Mouse (Mus musculus): ENCODE measurements at regions not wholly inside any gene's neighbourhood (a gene's known extent, or its start where the extent isn't known, plus 50 kb on each side); places are given as distances from the start of the nearest gene placed in this dataset.

DNA sequence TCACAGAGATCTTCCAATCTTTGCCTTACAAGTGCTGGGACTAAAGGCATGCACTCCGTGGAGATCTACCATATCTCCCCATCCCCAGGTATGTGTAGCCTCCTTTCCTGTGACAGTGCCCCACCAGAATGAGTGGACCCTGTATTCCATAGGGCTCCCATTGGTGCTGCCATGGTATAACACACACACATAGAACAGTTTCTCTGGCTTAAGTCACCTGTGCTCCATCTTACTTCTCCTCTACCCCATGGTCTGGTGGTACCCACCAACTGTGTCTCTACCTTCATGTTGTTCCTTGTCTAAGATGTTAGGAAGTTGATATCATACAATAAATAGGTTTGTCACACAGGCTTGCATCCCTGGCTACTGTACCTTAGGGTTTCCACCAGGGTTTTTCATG, 133.1 kb downstream of the Dhx15 start:
- no peak overlapping the region for H3K4me3 ChIP-seq (replicated peaks; ENCODE audit: low read length)
- H3K4me2 ChIP-seq (ENCODE audit: low read length) = no peak overlapping the region
- H3K4me1 ChIP-seq (replicated peaks; ENCODE audit: control insufficient read depth, insufficient read depth, low read length) = no peaks in the 10 kb centered on the region
- H3K36me3 ChIP-seq (ENCODE audit: control insufficient read depth, insufficient read depth) = no peaks in the 10 kb centered on the region
- ATAC-seq = no peak
- H3K9ac ChIP-seq (replicated peaks; ENCODE audit: low read depth, low read length) = no peak overlapping the region
- no peaks in the 10 kb centered on the region for H3K9me3 ChIP-seq (ENCODE audit: control insufficient read depth, low read length)
- no peak overlapping the region for H3K27ac ChIP-seq (ENCODE audit: low read length)
- no peaks in the 10 kb centered on the region for H3K27me3 ChIP-seq (replicated peaks; ENCODE audit: control insufficient read depth, insufficient read depth, low read length)
- WGBS = 88% methylated on average over 1 of the region's 1 CpGs

DNA sequence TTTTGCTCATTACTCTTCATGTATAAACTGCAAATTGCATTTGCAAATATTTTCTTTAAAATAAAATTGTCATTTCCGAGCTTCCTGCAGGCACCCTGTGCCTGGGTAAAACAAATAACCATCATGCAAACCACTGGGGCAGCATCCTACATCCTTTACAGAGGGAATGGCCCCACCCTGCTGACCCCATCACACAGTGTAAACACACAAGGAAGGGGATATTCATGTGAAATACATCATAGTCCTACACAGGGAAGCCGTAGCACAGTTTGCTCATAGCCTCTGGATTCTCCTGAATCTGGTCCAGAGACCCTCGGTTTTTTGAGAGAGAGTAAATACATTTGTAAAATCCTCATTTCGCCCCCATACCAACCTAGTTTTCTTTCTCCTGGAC, 138.2 kb downstream of the Dhx15 start:
- Histone ChIP-seq H3K4me2 (ENCODE audit: low read length) (no peak overlapping the region), H3K4me1 (replicated peaks; ENCODE audit: control insufficient read depth, insufficient read depth, low read length) (peaks cover 4% of the 10 kb centered on the region; the same call in 1 of the 2 replicates), H3K27ac (ENCODE audit: low read length) (no peak overlapping the region), H3K27me3 (replicated peaks; ENCODE audit: control insufficient read depth, insufficient read depth, low read length) (no peaks in the 10 kb centered on the region), H3K36me3 (ENCODE audit: control insufficient read depth, insufficient read depth) (no peaks in the 10 kb centered on the region), H3K9ac (replicated peaks; ENCODE audit: low read depth, low read length) (no peak overlapping the region), H3K9me3 (ENCODE audit: control insufficient read depth, low read length) (no peaks in the 10 kb centered on the region), H3K4me3 (replicated peaks; ENCODE audit: low read length) (no peak overlapping the region)
- ATAC-seq = peak; percentile 27; the same call in 1 of the 2 replicates
- 69% methylated on average over 4 of the region's 4 CpGs for WGBS

DNA sequence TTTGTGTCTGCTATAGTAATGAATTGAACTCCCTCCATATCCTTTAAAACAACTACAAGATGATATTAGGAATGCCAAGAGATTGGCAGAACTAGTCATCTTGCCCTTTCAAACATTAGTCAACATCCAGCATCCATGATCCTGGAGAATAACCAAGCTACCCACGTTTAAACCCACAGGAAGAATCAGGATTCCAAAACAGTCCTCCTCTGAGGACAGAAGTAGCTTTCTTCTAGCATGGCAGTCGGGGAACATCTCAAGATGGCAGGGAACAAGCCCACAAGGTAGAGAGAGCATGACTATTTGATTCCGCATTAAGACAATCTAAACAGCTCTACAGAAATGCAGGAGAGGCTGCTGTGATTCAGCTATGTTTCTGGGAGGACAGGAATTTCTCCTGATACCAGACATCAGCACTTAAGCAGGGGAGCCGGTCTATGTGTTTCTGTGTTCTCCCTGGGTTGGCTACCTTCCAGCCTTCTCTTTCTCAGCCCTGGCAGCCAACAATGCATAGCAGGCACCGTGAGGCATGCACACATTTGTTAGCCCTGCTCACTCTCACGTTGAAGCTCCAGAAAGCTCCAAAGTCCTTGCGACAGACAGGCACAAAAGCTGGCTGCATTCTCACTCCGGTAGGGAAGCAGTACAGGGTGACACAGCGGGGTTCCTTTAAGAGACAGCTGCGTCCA, 138.8 kb downstream of the Dhx15 start:
- Histone ChIP-seq H3K4me1 (replicated peaks; ENCODE audit: control insufficient read depth, insufficient read depth, low read length) (peaks cover 4% of the 10 kb centered on the region; the same call in 1 of the 2 replicates), H3K9me3 (ENCODE audit: control insufficient read depth, low read length) (no peaks in the 10 kb centered on the region), H3K27me3 (replicated peaks; ENCODE audit: control insufficient read depth, insufficient read depth, low read length) (no peaks in the 10 kb centered on the region), H3K4me2 (ENCODE audit: low read length) (no peak overlapping the region), H3K27ac (ENCODE audit: low read length) (no peak overlapping the region), H3K9ac (replicated peaks; ENCODE audit: low read depth, low read length) (no peak overlapping the region; the same call in 1 of the 2 replicates), H3K4me3 (replicated peaks; ENCODE audit: low read length) (no peak overlapping the region), H3K36me3 (ENCODE audit: control insufficient read depth, insufficient read depth) (no peaks in the 10 kb centered on the region)
- 31% methylated on average over 10 of the region's 10 CpGs for WGBS
- ATAC-seq = peak; percentile 90

DNA sequence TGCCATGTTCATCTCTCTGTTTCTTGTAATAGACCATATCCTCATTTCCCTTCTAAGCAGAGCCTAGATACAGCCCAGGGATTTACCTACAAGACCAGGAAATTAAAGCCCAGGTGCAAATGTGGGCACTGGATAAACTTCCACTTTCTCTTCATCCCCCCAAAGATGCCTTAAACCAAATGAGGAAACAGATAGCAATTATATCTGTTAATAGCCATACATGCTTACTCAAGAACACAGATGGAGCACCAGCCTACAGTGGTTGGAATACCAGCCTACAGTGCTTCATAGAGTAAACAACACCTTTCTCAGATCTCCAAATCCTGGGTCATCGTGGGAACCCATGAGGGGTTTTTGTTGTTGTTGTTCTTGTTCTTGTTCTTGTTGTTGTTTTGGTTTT, 141.5 kb downstream of the Dhx15 start:
- ATAC-seq = no peak
- Histone ChIP-seq H3K9ac (replicated peaks; ENCODE audit: low read depth, low read length) (no peak overlapping the region), H3K27me3 (replicated peaks; ENCODE audit: control insufficient read depth, insufficient read depth, low read length) (no peaks in the 10 kb centered on the region), H3K4me3 (replicated peaks; ENCODE audit: low read length) (no peak overlapping the region), H3K4me2 (ENCODE audit: low read length) (no peak overlapping the region), H3K27ac (ENCODE audit: low read length) (no peak overlapping the region), H3K9me3 (ENCODE audit: control insufficient read depth, low read length) (no peaks in the 10 kb centered on the region), H3K4me1 (replicated peaks; ENCODE audit: control insufficient read depth, insufficient read depth, low read length) (peaks cover 4% of the 10 kb centered on the region; the same call in 1 of the 2 replicates), H3K36me3 (ENCODE audit: control insufficient read depth, insufficient read depth) (no peaks in the 10 kb centered on the region)
- 100% methylated on average over 1 of the region's 1 CpGs for WGBS

DNA sequence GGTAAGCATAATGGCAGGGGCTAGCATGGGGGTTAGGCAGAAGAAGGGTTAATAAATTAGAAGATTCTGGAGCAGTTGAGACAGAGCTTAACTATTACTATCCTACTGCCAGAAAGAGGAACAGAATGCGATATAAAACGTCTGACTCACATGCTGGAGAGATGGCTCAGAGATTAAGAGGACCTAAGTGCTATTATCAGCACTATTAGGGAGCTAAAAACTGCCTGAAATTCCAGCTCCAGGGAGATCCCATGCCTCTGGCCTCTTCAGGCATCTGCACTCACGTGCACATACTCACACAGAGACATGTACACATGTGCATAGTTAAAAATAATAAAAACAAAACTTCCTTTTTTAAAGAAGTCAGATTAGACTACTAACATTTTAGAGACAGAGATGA, 143.6 kb downstream of the Dhx15 start:
- ATAC-seq = no peak
- Histone ChIP-seq H3K27me3 (replicated peaks; ENCODE audit: control insufficient read depth, insufficient read depth, low read length) (no peaks in the 10 kb centered on the region), H3K4me2 (ENCODE audit: low read length) (no peak overlapping the region), H3K4me1 (replicated peaks; ENCODE audit: control insufficient read depth, insufficient read depth, low read length) (no peaks in the 10 kb centered on the region), H3K27ac (ENCODE audit: low read length) (no peak overlapping the region), H3K36me3 (ENCODE audit: control insufficient read depth, insufficient read depth) (no peaks in the 10 kb centered on the region), H3K4me3 (replicated peaks; ENCODE audit: low read length) (no peak overlapping the region), H3K9ac (replicated peaks; ENCODE audit: low read depth, low read length) (no peak overlapping the region), H3K9me3 (ENCODE audit: control insufficient read depth, low read length) (no peaks in the 10 kb centered on the region)
- WGBS = 76% methylated on average over 3 of the region's 3 CpGs

DNA sequence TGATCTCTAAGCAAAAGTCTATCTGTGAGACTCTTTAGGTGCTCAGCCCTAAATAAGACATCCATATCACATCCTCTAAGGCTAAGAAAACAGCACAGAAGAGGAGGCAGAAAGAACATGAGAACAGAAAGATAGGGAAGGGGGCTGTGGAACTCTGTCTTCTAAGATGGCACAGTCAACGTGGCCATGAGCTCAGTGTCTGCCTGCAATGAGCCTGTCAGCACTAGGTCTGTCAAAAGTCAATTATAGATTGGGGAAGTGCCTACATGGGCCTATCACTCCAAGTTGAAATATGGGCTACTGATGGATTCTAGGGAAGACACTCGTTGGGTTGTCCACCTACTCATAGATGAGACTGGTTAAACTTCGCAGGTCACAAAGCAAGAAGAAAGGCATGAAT, 146.2 kb downstream of the Dhx15 start:
- Histone ChIP-seq H3K9me3 (ENCODE audit: control insufficient read depth, low read length) (no peaks in the 10 kb centered on the region), H3K4me3 (replicated peaks; ENCODE audit: low read length) (no peak overlapping the region), H3K36me3 (ENCODE audit: control insufficient read depth, insufficient read depth) (no peaks in the 10 kb centered on the region), H3K27ac (ENCODE audit: low read length) (no peak overlapping the region), H3K4me2 (ENCODE audit: low read length) (no peak overlapping the region), H3K27me3 (replicated peaks; ENCODE audit: control insufficient read depth, insufficient read depth, low read length) (no peaks in the 10 kb centered on the region), H3K9ac (replicated peaks; ENCODE audit: low read depth, low read length) (no peak overlapping the region), H3K4me1 (replicated peaks; ENCODE audit: control insufficient read depth, insufficient read depth, low read length) (0 out of 2 replicates have a peak, but pooled peaks cover 3% of the 10 kb centered on the region)
- WGBS = 88% methylated on average over 3 of the region's 3 CpGs
- no peak for ATAC-seq

DNA sequence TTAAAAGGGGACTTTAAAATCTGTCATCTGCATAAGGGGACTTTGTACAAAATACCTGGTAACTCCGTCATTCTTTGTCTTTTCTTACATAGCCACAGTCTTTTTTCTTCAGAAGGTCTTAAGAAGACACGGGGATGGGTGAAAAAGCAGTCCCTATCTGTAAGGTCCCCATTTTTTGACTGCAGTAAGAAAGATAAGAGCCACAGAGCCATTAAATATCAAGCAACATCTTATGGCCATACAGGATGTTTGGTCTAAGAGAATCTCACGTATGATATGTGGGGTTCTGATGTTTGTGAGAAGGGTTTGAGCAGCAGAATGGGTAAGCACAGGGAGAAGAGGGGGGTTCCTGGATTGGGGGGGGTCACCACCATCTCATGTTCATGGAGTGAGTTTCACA, 148.9 kb downstream of the Dhx15 start:
- ATAC-seq = no peak
- no peaks in the 10 kb centered on the region for H3K27me3 ChIP-seq (replicated peaks; ENCODE audit: control insufficient read depth, insufficient read depth, low read length)
- WGBS = 91% methylated on average over 3 of the region's 3 CpGs
- no peak overlapping the region for H3K27ac ChIP-seq (ENCODE audit: low read length)
- no peak overlapping the region for H3K4me2 ChIP-seq (ENCODE audit: low read length)
- no peaks in the 10 kb centered on the region for H3K36me3 ChIP-seq (ENCODE audit: control insufficient read depth, insufficient read depth)
- H3K9me3 ChIP-seq (ENCODE audit: control insufficient read depth, low read length) = no peaks in the 10 kb centered on the region
- H3K9ac ChIP-seq (replicated peaks; ENCODE audit: low read depth, low read length) = no peak overlapping the region
- H3K4me1 ChIP-seq (replicated peaks; ENCODE audit: control insufficient read depth, insufficient read depth, low read length) = 0 out of 2 replicates have a peak, but pooled peaks cover 3% of the 10 kb centered on the region
- H3K4me3 ChIP-seq (replicated peaks; ENCODE audit: low read length) = no peak overlapping the region

DNA sequence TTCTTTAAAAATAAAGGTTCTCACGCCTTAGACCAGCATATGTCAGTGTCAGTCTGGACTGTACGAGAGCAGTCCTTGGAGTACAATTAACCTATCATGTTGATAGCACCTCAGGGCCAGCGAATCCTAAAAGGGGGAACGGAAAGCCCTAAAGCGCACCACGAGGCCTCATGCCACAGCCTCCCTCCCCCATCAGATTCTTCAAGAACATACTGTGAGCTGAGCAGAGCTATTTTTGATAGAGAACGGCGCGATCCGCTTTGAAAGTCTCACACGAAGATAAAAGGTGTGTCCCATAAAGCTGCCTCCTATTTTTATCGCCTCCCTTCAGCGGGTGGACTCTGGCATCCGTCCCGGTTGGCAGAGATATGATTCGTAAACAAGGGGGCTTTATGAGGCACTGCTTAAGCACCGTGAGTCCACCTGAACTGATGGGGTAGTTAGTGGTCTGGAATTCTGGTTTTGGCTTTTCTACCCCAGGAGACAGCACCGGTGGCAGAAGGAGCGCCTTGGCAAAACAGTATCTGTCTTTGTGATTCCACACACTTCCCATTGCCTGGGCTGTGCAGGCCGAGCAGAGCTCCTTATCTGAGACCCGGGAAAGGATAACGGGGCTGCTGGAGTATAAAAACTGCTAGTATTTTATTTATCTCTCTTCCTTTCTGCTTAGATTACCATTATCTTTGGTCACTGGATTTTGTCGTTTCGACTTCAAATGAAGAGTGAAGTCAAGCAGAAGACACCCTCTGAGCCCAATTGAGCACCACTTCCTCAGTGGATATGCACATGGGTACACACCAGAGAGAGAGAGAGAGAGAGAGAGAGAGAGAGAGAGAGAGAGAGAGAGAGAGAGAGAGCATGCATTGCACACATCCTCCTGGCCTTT, 149.6 kb downstream of the Dhx15 start:
- Histone ChIP-seq H3K9me3 (ENCODE audit: control insufficient read depth, low read length) (no peaks in the 10 kb centered on the region), H3K36me3 (ENCODE audit: control insufficient read depth, insufficient read depth) (no peaks in the 10 kb centered on the region), H3K4me1 (replicated peaks; ENCODE audit: control insufficient read depth, insufficient read depth, low read length) (0 out of 2 replicates have a peak, but pooled peaks cover 3% of the 10 kb centered on the region), H3K9ac (replicated peaks; ENCODE audit: low read depth, low read length) (no peak overlapping the region), H3K4me3 (replicated peaks; ENCODE audit: low read length) (no peak overlapping the region), H3K4me2 (ENCODE audit: low read length) (0 out of 2 replicates have a peak overlapping the region, but pooled peaks have one; percentile 13), H3K27ac (ENCODE audit: low read length) (no peak overlapping the region), H3K27me3 (replicated peaks; ENCODE audit: control insufficient read depth, insufficient read depth, low read length) (no peaks in the 10 kb centered on the region)
- 60% methylated on average over 24 of the region's 24 CpGs for WGBS
- peak; percentile 38; the same call in 1 of the 2 replicates for ATAC-seq

DNA sequence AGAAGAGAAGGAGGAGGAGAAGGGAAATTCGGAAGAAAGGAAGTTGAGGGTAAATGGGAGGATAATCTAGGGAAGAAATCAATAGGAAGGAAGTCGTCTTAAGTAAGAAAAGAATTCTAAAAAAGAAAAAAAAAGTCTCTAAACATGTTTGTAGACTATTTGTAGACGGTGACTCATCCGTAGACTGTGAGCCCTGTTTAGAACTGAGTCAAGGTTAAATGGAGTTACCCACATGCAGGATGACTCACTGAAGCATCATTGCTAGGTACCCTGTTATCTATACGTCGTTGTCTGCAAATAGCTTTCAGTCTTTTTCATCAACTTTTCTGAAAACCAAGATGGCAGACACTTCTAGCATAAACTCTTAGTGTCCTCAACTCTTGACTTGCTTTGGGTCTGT, 155.0 kb downstream of the Dhx15 start:
- WGBS = 88% methylated on average over 6 of the region's 6 CpGs
- H3K4me1 ChIP-seq (replicated peaks; ENCODE audit: control insufficient read depth, insufficient read depth, low read length) = 0 out of 2 replicates have a peak, but pooled peaks cover 1% of the 10 kb centered on the region

More for the DNA sequence above, 155.0 kb downstream of the Dhx15 start:
- Histone ChIP-seq H3K27me3 (replicated peaks; ENCODE audit: control insufficient read depth, insufficient read depth, low read length) (no peaks in the 10 kb centered on the region), H3K9me3 (ENCODE audit: control insufficient read depth, low read length) (no peaks in the 10 kb centered on the region), H3K27ac (ENCODE audit: low read length) (no peak overlapping the region), H3K4me2 (ENCODE audit: low read length) (no peak overlapping the region), H3K9ac (replicated peaks; ENCODE audit: low read depth, low read length) (no peak overlapping the region), H3K36me3 (ENCODE audit: control insufficient read depth, insufficient read depth) (no peaks in the 10 kb centered on the region), H3K4me3 (replicated peaks; ENCODE audit: low read length) (no peak overlapping the region)
- ATAC-seq = no peak

Data from forebrain, embryonic 16.5 days (tissue).